Mouse (Mus musculus): ENCODE results near the gene Mpp3. TPM values are rescaled to one million over a fixed set of nuclear protein-coding genes. Genes with fewer than 3 reads are reported as not detected.
"Not testable (repeated sequence)": the region's sequence is repeated elsewhere in the genome, so short reads cannot be mapped to it uniquely, and the experiment has no call there.

The Mpp3 gene
- total RNA-seq, 1 experiment from 2014 or later = 0.40 TPM

DNA sequence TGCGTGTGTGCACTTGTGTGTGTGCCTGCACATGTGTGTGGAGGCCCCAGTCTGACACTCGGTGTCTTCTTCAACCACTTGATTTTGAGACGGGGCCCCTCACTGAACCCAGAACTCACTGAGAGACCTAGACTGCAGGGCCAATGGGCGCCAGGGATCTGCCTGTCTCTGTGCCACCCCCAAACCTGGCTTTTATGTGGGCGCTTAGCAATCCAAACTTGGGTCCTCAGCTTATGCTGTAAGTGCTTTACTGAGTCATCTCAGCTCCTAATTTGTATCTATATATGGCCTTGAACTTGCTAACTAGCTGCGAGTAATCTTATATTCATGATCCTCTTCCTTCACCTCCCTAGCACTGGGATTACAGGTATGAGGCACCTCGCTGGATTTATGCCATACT, 35.9 kb downstream of the Mpp3 start:
- ATAC-seq (replicated peaks in 1 of 2; ENCODE audit: insufficient read depth in 1 of 2, low FRiP score in 2 of 2, low TSS enrichment in 1 of 2, low read depth in 1 of 2, poor library complexity in 2 of 2, severe bottlenecking in 2 of 2) = no peak

DNA sequence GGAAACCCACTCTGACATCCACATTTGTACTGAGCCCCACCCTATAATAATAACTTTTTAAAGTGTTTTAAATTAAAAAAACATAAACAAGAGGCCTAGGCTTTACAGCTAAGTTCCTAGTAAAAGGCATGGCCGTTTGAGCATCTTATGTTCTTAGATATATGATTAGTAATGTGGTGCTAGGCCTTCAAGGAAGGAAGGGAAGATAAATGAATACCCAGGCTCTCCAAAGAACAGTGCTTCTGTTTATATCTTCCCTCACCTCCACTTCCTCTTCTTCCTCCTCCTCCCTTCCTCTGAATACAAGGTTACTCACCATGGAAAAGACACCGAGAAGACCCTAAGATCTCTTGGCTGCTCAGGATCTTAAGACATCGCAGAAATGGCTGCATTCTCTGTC, 36.4 kb downstream of the Mpp3 start:
- no peak for ATAC-seq (replicated peaks in 1 of 2; ENCODE audit: insufficient read depth in 1 of 2, low FRiP score in 2 of 2, low TSS enrichment in 1 of 2, low read depth in 1 of 2, poor library complexity in 2 of 2, severe bottlenecking in 2 of 2)

DNA sequence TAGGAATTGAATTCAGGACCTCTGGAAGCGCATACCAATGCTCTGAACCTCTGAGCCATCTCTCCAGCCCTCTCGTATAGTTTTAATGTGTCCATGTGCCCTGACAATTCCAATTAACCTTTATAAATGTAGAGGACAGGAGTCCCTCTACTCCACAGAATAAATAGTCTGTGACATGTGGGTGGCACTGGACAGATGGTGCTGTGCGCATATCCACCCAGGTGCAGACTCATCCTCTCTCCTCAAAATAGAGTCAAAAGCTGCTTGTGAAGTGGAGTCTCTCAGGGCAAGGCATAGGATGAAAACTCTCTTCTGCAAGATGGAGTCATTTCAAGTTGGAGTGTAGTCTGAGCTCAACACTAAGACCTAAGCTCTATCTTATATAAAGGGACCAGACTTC, 38.0 kb downstream of the Mpp3 start:
- no peak for ATAC-seq (replicated peaks in 1 of 2; ENCODE audit: insufficient read depth in 1 of 2, low FRiP score in 2 of 2, low TSS enrichment in 1 of 2, low read depth in 1 of 2, poor library complexity in 2 of 2, severe bottlenecking in 2 of 2)

DNA sequence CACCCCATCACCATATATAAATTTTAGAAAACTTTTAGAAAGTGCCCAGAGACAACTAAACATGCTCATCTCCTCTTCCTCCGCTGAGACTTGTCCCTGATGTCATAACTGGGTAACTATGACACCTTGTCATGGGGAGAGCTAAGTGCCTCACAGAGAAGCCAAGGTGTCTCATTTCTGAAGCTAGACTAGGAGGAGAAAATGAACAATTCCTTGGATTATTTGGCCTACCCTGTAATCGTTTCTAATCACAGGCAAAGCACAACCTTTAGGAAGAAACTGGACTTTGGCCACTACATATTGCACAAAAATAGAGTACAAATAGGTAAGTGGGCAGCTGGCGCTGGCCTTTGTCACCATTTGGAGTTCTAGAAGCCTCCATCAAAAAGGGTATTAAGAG, 41.3 kb downstream of the Mpp3 start, which contains the start of gene Dusp3:
Gene Dusp3 (minus strand): TSS at position 101 of the 400 bp plus-strand sequence.
- no peak for ATAC-seq (replicated peaks in 1 of 2; ENCODE audit: insufficient read depth in 1 of 2, low FRiP score in 2 of 2, low TSS enrichment in 1 of 2, low read depth in 1 of 2, poor library complexity in 2 of 2, severe bottlenecking in 2 of 2)

DNA sequence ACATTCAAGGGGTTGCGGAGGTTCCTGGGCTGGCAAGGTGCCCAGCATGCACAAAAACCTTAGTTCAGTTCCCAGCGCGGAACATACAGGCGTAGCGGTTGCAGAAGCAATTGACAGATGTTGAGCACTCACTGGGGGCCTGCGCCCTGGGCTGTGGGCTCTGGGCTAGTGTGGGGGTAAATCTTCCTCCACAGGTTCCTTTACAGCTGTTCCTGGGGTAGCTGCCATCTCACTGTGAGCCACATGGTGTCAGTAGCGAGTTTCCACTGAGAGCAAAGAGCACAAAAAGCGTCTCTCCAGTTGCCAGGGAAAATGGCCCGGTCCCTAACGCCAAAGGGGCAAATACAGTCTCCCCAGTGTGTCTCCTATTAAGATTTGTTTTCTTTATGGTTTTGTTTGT, 42.3 kb downstream of the Mpp3 start:
- peak; percentile 53 to 54 for ATAC-seq (replicated peaks in 1 of 2; ENCODE audit: insufficient read depth in 1 of 2, low FRiP score in 2 of 2, low TSS enrichment in 1 of 2, low read depth in 1 of 2, poor library complexity in 2 of 2, severe bottlenecking in 2 of 2)

DNA sequence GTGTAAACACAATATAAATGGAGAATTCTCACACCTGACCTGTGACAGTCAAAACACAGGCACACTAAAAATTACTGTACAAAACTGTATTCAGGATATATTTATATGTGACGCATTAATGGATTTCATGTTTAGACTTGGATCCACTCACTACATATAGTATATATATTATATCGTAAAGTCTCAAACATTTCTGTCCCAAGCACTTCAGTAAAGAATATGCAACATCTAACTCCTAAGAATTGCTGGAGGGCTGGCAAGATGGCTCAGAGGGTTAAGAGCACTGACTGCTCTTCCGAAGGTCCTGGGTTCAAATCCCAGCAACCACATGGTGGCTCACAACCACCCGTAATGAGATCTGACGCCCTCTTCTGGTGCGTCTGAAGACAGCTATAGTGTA, 42.8 kb downstream of the Mpp3 start:
- ATAC-seq (replicated peaks in 1 of 2; ENCODE audit: insufficient read depth in 1 of 2, low FRiP score in 2 of 2, low TSS enrichment in 1 of 2, low read depth in 1 of 2, poor library complexity in 2 of 2, severe bottlenecking in 2 of 2) = not testable (repeated sequence)

DNA sequence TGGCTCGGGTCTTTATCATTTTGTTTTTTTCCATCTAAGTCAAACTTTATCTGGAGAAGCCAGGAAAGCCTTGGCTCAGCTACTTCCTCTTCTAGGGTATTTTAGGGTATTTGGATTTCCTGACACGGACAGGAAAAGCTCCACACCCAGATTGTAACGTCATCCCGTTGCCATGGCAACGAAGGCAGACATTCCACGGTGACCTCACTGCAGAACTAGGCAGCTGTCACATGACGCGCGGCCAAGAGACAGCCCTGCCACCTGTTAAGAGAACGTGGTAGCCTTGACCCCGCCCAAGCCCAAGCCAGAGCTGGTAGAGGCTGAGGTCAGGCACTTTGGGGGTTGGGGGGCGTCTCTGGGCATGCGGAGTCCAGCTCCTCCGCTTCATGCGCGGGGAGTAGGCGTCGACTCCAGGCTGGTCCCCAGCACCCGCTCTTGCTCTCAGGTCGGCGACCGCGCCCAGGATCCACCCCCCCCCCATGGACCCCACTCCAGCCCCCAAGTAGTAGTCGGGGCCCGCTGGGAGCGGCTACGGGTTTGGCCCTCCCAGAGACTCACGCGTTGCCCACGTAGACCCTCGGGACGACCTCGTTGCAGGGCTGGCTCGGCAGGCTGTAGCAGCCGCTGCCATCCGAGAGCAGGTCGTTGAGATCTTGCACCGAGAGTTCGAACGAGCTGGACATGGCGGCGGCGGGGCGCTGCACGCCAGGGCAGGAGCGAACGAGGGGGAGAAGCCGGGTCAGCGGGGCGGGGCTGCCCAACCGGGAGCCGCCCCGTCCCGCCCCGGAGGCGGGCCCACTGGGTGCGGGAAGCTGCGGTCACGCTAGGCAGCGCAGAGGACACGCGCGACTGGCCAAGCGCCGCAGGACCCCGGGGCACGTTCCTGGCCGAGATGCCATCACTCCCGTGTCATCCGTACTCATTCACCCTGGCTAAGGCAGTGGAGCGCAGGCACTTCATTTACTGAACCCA, 43.9 kb downstream of the Mpp3 start, which contains the start of gene Cfap97d1:
Gene Cfap97d1 (plus strand): TSS at position 226 of the 972 bp plus-strand sequence.
- peak; percentile 64 to 67 for ATAC-seq (replicated peaks in 1 of 2; ENCODE audit: insufficient read depth in 1 of 2, low FRiP score in 2 of 2, low TSS enrichment in 1 of 2, low read depth in 1 of 2, poor library complexity in 2 of 2, severe bottlenecking in 2 of 2)

DNA sequence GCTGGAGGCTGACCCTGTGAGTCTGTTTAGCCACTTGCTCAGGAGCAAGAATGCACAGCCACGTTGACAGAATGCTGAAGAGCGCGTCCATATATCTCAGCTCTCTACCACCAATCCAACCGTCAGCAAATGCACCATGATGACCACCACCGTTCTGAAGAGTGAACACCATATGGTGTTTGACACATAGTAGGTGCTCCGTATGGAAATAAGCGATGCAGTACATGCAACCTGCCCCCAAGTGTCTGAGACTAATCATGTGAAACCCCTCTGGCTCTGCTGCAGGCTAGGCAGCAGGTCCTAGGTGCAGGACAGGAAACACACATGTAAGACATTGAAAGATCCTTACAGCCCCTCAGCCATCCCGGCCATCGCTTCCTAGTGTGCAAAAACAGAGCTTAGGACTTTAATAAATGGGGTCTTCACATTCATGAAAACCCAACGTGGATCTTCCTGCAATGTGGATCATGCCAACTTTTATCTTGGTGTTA, 44.8 kb downstream of the Mpp3 start:
- no peak for ATAC-seq (replicated peaks in 1 of 2; ENCODE audit: insufficient read depth in 1 of 2, low FRiP score in 2 of 2, low TSS enrichment in 1 of 2, low read depth in 1 of 2, poor library complexity in 2 of 2, severe bottlenecking in 2 of 2)

DNA sequence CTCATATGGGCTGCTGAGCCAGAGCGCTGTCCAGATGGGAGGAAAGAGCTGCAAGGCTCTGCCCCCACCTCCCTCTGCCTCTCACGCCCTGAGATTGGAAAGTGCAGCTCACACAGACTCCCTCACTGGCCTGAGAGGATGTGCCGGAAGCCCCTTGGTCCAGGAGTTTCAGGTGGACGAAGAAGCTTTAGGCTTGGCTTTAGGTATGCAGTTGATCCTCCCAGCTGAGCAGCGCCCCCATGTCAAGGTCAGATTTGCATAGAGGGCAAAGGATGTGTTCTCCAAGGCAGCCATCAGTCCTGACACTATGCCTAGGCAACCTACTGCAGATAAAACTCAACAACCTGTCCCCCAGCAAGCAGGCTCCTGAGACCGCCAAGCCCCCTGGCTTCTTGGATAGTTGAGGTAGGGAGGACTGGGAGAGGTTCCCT, 45.3 kb downstream of the Mpp3 start:
- no peak for ATAC-seq (replicated peaks in 1 of 2; ENCODE audit: insufficient read depth in 1 of 2, low FRiP score in 2 of 2, low TSS enrichment in 1 of 2, low read depth in 1 of 2, poor library complexity in 2 of 2, severe bottlenecking in 2 of 2)

DNA sequence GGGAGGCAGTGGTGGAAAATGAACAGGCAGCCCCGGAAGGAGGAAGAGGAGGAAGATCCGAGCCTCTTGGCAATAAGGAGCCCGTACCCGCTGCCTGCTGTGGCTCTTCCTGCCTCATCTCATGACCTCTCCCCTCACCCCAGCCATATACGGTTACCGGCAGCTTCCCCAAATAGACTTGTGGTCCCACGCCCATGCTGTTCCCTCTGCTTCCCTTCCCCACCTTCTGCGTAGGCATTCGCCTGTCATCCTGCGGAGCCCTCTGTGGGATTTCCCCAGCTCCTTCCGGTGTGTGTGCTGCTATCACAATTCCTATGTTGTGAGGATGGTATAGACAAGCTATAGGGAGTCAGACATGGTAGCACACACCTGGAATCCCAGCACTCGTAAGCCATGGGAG, 46.4 kb downstream of the Mpp3 start:
- peak; percentile 24 to 37; a peak in 1 of 4 replicates for ATAC-seq (replicated peaks in 1 of 2; ENCODE audit: insufficient read depth in 1 of 2, low FRiP score in 2 of 2, low TSS enrichment in 1 of 2, low read depth in 1 of 2, poor library complexity in 2 of 2, severe bottlenecking in 2 of 2)

DNA sequence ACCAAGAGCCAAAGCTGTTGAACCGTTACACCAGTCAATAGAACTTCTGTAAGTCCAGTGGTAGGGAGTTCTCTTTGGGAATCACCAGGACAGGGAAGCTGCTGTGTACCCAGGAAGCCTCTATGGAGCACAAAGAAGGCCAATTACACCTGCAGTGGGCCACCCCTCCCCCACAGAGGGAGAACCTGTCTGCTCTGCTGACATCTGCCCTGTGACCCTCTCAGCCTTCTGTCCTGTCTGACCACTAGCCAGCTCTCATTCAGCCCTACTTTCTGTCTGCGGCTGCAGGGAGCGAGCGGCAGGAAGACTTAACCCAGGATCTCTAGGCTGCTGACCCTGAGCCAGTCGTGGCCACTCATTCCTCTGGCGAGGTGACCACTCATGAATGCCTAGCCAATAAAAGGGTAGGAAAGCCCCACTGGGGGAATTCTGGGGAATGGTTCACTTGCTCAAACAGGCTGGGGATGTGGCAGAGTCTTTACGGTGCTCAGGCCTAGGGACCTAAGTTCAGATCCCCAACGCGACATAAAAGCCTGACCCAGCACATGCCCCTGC, 47.6 kb downstream of the Mpp3 start:
- no peak for ATAC-seq (replicated peaks in 1 of 2; ENCODE audit: insufficient read depth in 1 of 2, low FRiP score in 2 of 2, low TSS enrichment in 1 of 2, low read depth in 1 of 2, poor library complexity in 2 of 2, severe bottlenecking in 2 of 2)

DNA sequence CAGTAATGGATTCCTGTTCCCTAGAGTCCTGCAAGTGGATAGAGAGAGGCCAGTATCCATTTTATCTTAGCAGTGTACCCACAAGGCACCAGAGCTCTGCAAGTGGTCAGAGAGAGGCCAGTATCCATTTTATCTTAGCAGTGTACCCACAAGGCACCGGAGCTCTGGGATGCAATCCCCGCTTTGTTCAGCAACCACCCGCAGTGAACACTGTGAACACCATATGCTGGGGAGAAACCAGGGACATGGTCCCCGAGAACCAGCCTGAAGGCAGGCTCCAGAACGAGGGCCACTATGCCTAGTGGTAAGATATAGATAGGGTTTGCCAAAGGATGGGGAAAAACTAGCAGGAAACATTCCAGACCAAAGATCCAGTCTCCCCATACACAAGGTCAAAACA, 49.1 kb downstream of the Mpp3 start:
- ATAC-seq (replicated peaks in 1 of 2; ENCODE audit: insufficient read depth in 1 of 2, low FRiP score in 2 of 2, low TSS enrichment in 1 of 2, low read depth in 1 of 2, poor library complexity in 2 of 2, severe bottlenecking in 2 of 2) = no peak

DNA sequence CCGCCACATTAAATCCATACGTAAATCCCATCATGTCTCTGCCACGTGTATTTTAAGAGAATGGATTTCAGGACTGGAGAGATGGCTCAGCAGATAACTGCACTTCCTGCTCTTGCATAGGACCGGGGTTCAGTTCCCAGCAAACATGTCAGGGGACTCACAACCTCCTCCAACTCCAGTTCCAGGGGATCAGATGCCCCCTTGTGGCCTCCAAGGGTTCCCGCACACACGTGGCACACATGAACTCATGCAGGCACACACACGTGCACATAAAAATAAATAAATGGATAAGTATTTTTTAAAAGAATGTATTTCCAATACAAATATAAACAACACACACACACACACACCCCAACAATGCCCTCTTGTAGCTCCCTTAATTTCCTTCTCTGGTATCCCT, 51.3 kb downstream of the Mpp3 start:
- ATAC-seq (replicated peaks in 1 of 2; ENCODE audit: insufficient read depth in 1 of 2, low FRiP score in 2 of 2, low TSS enrichment in 1 of 2, low read depth in 1 of 2, poor library complexity in 2 of 2, severe bottlenecking in 2 of 2) = no peak

DNA sequence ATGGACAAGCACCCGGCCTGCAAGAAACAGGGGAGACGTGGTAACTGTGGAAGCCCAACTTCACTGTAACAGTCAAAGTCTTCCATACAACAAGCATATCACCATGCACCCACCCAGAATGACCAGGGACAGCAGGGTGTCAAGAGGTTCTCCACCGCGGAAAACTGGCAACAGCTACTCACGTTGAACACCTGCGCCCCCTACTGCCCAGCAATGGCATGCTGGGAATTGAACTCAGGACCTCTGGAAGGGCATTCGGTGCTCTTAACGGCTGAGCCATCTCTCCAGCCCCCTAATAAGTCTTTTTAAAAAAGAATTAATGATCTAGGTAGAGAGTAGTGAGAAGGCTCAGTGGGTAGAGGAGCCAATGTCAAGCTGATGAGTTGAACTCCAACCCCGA, 53.3 kb downstream of the Mpp3 start:
- no peak for ATAC-seq (replicated peaks in 1 of 2; ENCODE audit: insufficient read depth in 1 of 2, low FRiP score in 2 of 2, low TSS enrichment in 1 of 2, low read depth in 1 of 2, poor library complexity in 2 of 2, severe bottlenecking in 2 of 2)

DNA sequence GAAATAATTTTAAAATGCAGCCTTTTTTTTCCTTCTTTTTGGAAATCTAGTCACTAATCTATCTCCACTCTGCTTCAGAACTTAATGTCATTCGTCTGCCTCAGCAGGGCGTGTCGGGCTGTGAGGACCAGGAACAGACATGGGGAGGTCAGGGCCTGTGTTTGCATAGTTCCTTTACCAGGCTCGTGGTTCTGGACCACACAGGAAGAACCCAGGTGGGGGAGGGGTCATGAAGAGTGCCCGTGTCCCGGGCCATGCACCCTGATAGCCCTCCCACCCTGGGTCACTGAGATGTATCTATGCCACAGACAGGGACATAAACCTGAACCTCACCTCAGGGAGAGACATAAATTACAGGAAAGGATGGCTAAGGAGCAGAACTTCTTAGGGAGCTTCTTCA, 54.1 kb downstream of the Mpp3 start:
- ATAC-seq (replicated peaks in 1 of 2; ENCODE audit: insufficient read depth in 1 of 2, low FRiP score in 2 of 2, low TSS enrichment in 1 of 2, low read depth in 1 of 2, poor library complexity in 2 of 2, severe bottlenecking in 2 of 2) = no peak

DNA sequence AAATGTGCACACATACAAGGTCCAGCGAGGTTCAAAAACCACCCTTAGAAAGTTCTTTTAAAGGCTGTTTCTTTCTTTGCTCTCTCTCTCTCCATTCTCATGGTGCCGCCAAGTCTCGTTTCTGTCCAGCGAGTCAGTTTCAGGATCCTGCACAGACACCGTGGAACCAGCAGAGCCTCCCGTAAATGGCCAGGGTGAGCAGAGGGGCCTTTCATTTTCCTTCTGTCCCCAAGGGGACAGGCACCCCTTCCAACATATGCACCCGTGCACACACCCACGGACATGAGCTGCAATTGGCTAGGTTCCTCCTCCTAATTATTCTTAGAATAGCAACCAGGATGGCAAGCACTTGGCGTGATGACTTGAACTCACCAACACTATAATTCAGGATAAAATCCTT, 54.8 kb downstream of the Mpp3 start:
- no peak for ATAC-seq (replicated peaks in 1 of 2; ENCODE audit: insufficient read depth in 1 of 2, low FRiP score in 2 of 2, low TSS enrichment in 1 of 2, low read depth in 1 of 2, poor library complexity in 2 of 2, severe bottlenecking in 2 of 2)

DNA sequence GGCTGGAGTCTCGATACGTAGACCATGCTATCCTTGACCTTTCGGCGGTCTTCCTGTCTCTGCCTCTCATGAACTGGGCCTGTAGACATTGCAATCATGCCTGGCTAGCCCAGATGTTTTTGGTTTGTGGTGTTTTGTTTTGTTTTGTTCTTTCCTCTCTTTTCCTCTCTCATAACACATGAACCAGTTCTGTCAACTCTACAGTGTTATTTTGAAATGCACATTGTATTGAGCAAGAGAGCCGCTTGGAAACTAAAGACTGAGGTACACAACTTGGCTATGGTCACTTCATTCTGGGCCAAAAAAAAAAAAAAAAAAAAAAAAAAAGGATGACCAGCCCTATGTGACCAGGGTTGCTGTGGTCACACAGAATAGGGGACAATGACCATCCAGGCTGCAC, 55.6 kb downstream of the Mpp3 start:
- no peak for ATAC-seq (replicated peaks in 1 of 2; ENCODE audit: insufficient read depth in 1 of 2, low FRiP score in 2 of 2, low TSS enrichment in 1 of 2, low read depth in 1 of 2, poor library complexity in 2 of 2, severe bottlenecking in 2 of 2)

DNA sequence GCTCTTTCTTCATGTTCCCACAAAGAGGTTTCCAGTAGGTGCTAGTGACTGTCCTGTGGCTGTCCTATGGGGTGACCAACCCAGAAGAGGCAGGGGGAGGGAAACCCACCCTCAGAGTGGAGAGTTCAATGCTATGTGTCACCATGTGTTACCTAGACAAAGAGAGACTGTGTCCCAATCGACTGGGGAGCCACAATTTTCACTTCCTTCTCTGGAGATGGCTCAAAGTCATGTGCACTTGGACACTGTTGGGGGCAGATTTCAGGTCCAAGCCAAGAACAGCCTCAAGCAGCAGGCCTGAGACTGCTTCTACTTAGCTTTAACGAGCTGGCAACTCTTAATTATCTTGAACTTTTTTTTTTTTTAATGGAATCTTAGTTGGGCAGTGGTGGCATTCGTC, 56.2 kb downstream of the Mpp3 start:
- ATAC-seq (replicated peaks in 1 of 2; ENCODE audit: insufficient read depth in 1 of 2, low FRiP score in 2 of 2, low TSS enrichment in 1 of 2, low read depth in 1 of 2, poor library complexity in 2 of 2, severe bottlenecking in 2 of 2) = no peak

Measured in hematopoietic stem cell, adult 5-6 weeks (primary cell).